Mouse (Mus musculus): ENCODE data around the gene Nphp1. TPM values are rescaled to one million over a fixed set of nuclear protein-coding genes. Genes with fewer than 3 reads are reported as not detected.

The Nphp1 gene
- total RNA-seq, 4 experiments from 2014 or later, result 7.2 to 10.0 (median 8.9) TPM

- DNase-seq (ENCODE audit: low spot score), result no peak
These were observed 39.3 kb downstream of the Nphp1 start for GRCm38 (mm10) chr2:127749376-127749775.

- no peak for DNase-seq (ENCODE audit: low spot score)
These were observed 40.4 kb downstream of the Nphp1 start for GRCm38 (mm10) chr2:127748316-127748715.

DNA sequence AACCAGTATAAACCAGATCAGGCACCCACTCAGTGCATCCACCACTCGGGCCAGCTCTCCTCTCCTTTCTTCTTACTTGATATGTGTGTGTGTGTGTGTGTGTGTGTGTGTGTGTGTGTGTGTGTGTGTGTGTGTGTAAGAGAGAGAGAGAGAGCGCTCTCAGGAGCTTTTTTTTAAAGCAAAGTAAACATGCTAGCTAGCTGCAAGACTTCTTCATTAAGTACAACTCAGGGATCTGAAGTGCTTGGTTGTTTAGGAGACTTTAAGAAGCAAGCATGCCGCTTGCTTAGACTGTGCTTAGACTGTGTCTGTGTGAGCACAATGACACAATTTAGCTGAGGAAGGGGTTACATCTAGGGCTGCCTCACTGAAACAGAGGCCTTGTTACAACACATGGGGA is 46.1 kb downstream of the Nphp1 start:
- DNase-seq (ENCODE audit: low spot score), result no peak

GRCm38 (mm10) chr2:127740756-127741519 is 47.8 kb downstream of the Nphp1 start:
- DNase-seq (ENCODE audit: low spot score), result no peak

DNA sequence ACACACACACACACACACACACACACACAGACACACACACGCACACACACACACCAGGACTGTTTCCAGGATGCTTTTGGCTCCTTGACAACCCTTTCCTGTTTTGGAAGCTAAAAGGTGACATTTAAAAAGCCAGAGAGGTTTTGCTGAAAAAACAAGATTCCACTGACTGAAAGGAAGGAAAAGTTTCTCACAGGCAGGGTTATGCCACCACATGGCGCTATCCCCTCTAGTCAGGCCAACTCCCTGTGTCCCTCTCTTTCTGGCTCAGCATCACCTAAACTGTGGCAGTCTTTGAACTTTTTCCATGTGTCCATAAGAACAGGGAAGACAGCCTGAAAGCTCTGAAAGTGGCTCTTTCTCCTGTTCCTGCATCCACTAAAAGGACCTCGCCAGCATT is 50.8 kb downstream of the Nphp1 start:
- DNase-seq (ENCODE audit: low spot score), result no peak

DNA sequence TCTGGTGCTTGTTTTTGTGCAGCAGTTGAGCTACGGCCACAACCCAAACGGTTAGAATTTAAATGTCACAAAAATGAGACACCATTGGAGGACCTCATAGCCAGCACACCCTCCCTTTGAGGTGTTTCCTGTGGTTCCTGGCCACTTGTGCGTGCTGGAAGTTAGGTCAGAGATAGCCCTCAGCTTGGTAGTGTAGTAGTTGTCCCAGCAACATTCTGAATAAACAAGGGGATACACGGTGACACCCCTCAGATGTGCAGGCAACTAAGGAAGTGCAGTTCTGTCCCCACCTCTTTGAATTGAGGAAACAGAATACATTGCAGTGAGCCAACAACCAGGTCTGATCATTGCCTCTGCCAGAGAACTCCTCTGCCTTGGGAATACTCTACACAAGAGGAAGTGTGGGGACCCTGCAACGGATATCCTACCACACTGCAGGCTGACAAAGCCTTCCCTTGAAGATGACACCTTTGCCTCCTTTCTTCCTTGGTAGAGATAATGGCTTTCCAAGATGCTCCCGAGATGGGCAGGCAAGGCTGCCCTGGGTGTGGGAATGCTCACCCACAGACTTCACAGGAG is 52.0 kb downstream of the Nphp1 start:
- DNase-seq (ENCODE audit: low spot score), result peak; percentile 48

DNA sequence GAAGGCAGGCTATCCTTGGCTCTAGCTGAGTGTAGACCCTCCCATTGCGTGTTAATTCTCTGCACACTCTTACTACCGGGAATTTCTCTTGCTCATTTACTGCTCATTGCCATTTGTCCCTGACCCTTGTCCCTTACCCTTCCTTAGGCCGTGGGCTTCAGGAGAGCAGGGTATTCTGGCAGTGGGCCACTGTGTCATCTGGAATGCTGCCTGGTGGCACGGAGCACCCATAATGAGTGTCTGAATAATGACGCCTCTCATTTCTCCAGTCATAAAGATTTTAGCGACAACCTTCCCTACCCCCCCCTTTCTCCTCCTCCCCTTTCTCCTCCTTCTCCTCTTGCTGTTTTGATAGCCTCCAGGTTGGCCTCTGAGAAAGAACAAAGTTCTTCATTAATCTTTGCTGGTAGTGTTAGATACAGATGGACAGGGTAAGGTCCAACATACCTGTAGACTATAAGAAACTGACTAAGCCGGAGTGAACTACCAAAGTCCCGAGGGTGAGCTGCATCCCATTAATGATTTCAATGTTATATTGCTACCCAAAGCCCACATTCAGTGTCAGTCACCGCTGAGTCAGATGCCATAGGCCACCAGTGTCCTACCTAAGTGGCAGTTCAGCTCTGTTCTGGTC is 53.1 kb downstream of the Nphp1 start:
- no peak for DNase-seq (ENCODE audit: low spot score)

GRCm38 (mm10) chr2:127734889-127735288 is 53.8 kb downstream of the Nphp1 start:
- DNase-seq (ENCODE audit: low spot score), result no peak

GRCm38 (mm10) chr2:127730301-127730997 is 58.2 kb downstream of the Nphp1 start:
- no peak for DNase-seq (ENCODE audit: low spot score)

GRCm38 (mm10) chr2:127729671-127730070 is 59.0 kb downstream of the Nphp1 start, which contains the start of gene Mall:
TSS of gene Mall (minus strand) at chr2:127729932.
- DNase-seq (ENCODE audit: low spot score), result no peak

GRCm38 (mm10) chr2:127728661-127729450 is 59.8 kb downstream of the Nphp1 start:
- DNase-seq (ENCODE audit: low spot score), result no peak

DNA sequence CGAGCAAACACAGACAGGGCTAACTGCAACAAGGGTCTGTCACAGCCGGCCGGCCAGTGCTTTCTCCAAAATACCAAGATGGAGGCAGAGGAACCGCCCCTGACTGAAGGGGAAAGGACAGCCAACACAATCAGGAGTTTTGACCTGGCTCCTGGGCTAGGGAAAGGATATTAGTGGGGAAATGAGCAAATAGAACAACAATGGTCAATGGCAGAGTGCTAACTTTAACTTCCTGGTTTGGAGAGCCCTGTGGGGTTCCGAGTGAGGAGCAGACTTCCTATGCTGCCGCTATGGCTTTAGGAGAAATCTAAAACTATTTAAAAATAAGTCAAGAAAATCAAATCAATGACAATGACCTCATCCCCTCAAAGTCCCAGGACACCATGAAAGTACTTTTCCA is 60.6 kb downstream of the Nphp1 start:
- DNase-seq (ENCODE audit: low spot score), result peak; percentile 53

DNA sequence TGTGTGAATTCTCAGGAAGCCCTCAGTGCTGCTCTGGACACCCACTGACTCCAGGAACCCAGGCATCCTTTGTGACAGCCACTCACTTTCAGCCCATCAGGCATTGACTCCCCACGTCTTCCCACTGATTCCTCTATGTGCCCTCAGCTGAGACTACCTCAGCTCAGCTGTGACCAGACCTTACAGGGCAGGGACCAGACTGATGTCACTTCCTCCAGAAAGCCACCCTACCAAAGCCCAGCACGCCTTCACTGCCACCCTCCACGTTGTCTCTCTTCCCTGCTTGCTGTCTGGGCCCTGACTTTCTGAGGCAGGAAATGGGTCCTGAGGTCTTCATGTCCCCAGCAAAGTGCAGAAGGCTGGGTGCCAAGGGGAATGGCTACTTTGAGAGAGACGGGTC is 65.5 kb downstream of the Nphp1 start:
- no peak for DNase-seq (ENCODE audit: low spot score)

GRCm38 (mm10) chr2:127722176-127722892 is 66.4 kb downstream of the Nphp1 start:
- DNase-seq (ENCODE audit: low spot score), result peak; percentile 89

GRCm38 (mm10) chr2:127718839-127719468 is 69.7 kb downstream of the Nphp1 start:
- DNase-seq (ENCODE audit: low spot score), result no peak

DNA sequence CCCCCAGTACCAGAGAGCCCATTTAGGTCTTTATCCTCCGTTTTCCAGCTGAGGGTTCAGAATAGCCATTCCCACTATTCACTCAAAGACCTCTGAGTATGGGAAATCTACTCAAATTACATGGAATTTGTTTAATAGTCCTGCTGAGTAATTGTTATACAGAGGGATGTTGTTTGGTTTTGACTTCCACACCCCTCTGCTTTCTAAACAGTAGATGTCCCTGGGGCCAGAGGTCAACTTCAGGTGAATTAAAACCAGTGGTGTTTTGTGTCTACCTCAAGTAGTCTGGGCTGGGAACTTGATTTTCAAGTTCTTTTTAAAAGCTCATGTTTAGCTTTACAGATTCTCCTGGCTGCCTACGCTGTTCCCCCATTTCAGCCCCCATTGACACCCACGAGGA is 74.0 kb downstream of the Nphp1 start:
- no peak for DNase-seq (ENCODE audit: low spot score)

GRCm38 (mm10) chr2:127708792-127709191 is 79.9 kb downstream of the Nphp1 start:
- no peak for DNase-seq (ENCODE audit: low spot score)

DNA sequence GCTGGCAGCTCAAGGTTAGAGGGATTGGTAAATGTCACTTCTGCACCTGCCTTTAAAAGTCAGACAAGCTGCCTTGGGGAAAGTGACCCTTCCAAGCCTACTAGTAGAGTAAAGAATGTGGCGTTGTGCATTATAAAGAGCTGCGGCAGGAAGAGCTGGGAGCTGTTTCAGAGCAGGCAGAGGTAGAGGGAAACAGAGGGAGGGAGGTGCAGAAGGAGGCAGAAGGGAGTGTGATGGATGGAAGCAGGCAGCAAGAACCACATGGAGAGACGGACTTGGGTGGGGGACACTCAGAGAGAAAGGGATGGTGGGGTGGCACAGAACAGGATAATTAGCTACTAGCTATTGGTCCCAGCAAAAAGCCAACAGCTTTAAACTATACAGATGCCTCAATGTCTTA is 80.6 kb downstream of the Nphp1 start:
- DNase-seq (ENCODE audit: low spot score), result no peak

DNA sequence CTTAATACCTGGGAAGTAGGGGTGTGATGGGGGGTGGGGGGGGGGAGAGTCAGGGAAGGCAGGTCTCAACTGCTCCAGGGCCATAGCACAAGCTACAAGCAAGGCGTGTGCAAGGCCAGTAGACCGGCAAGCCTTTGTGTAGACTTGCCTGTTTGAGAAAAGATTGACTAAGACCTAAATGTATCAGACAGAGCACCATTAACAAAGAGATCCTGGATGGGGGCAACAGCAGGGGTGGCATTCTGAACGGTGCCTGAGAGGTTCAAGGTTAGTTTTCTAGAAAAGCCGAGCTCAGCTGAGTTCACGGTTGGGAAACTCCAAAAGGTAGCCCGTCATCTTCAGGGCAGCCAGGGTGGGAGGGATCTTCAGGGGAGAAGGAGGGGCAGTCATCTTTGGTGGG is 83.4 kb downstream of the Nphp1 start:
- DNase-seq (ENCODE audit: low spot score), result no peak

Measured in heart, adult 8-10 months (tissue).